Mouse (Mus musculus) ES-Bruce4 (cell line): ENCODE measurements around the gene Hmcn2. TPM values are rescaled to one million over a fixed set of nuclear protein-coding genes. Genes with fewer than 3 reads are reported as not detected.
A peak's percentile ranks its signal among the peaks of the same experiment; 100 is the strongest.

Experiments
- H3K27ac ChIP-seq: 2 replicates; pipeline ENCODE4 v1.5.1; 2012; ENCODE audit warnings: low read length, inconsistent platforms; ENCODE audit not compliant: insufficient read depth
- H3K27me3 ChIP-seq: 2 replicates; pipeline ENCODE4 v1.6.1; 2012; ENCODE audit warnings: mild to moderate bottlenecking, low read length, inconsistent platforms; ENCODE audit not compliant: control insufficient read depth, poor library complexity, insufficient read depth, severe bottlenecking
- H3K36me3 ChIP-seq: 2 replicates; pipeline ENCODE4 v1.6.1; 2012; ENCODE audit warnings: inconsistent platforms, mild to moderate bottlenecking, low read length, moderate library complexity; ENCODE audit not compliant: control insufficient read depth, poor library complexity, insufficient read depth, severe bottlenecking
- H3K4me1 ChIP-seq: one replicate; pipeline ENCODE4 v1.8.1; 2011; ENCODE audit warnings: low read length; ENCODE audit not compliant: control insufficient read depth, insufficient read depth
- H3K4me3 ChIP-seq: 2 replicates; pipeline ENCODE4 v1.5.1; 2011; ENCODE audit warnings: low read depth, mild to moderate bottlenecking, low read length
- H3K9ac ChIP-seq: 2 replicates; pipeline ENCODE4 v1.6.1; 2012; ENCODE audit warnings: low read depth, mild to moderate bottlenecking, inconsistent platforms; ENCODE audit not compliant: poor library complexity, severe bottlenecking
- H3K9me3 ChIP-seq: replicated peaks from 2 replicates; pipeline ENCODE4 v1.6.1; 2012; ENCODE audit warnings: mild to moderate bottlenecking, low read length, inconsistent platforms; ENCODE audit not compliant: control insufficient read depth, poor library complexity, insufficient read depth, severe bottlenecking
- CTCF ChIP-seq: IDR thresholded peaks from one replicate; pipeline ENCODE4 v1.8.1; 2011; ENCODE audit warnings: low read depth, low read length
- EP300 ChIP-seq: IDR thresholded peaks from 2 replicates; pipeline ENCODE4 v1.6.1; 2011; ENCODE audit warnings: low read depth, low read length; ENCODE audit not compliant: insufficient read depth
- POLR2A ChIP-seq: IDR thresholded peaks from one replicate; pipeline ENCODE4 v1.8.1; 2011; ENCODE audit warnings: low read length; ENCODE audit not compliant: insufficient read depth
- polyA plus RNA-seq: library from polyadenylated mRNA; stranded (reverse); fragments of >200 nt; gene quantifications from 2 replicates; pipeline ENCODE4 v1.2.4, GENCODE M21; 2011; ENCODE audit warnings: low read depth; ENCODE audit not compliant: missing spikeins, insufficient read depth, insufficient read length

Hmcn2 gene
- polyA plus RNA-seq, 1 experiment = 2.9 TPM

DNA sequence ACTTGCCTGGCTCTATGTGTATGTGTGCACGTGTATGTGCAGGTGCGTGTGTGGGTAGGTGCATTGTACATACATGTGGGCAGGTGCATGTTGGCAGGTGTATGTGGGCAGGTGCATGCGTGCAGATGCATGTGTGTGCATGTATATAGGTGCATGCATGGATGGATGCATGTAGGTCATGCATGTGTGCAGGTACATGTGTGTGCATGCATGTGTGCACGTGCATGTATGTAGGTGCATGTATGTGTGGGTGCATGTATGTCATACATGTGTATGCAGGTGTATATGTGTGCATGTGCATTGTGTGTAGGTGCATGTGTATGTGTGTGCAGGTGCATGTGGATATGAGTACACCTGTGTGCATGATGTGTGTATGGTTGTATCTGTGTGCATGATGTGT lies 135.7 kb downstream of the Hmcn2 start:
- no peaks in the 10 kb centered on the region for H3K9me3 ChIP-seq
- H3K4me3 ChIP-seq = no peak overlapping the region
- no peak overlapping the region for H3K27ac ChIP-seq
- H3K36me3 ChIP-seq = no peaks in the 10 kb centered on the region
- no peak for TF ChIP-seq EP300
- H3K27me3 ChIP-seq = no peaks in the 10 kb centered on the region
- H3K4me1 ChIP-seq = peaks cover 3% of the 10 kb centered on the region
- H3K9ac ChIP-seq = no peak overlapping the region

DNA sequence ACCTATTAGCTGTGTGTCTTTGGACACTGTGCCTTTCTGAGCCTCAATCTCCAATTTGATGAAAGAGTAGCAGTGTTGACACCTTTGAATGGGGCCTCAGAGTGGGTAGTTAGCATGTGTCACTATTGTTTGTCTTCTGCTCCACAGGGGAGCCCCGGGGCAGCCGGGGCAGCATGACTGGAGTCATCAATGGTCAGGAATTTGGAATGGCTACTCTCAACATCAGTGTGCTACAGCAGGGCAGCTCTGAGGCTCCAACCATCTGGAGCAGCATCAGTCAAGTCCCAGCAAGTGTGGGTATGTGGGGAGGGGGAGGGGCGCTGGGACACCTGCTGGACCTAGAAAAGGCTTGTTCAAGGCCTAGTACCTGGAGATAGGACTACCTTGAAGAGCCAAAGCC lies 136.4 kb downstream of the Hmcn2 start:
- no peak overlapping the region for H3K27ac ChIP-seq
- H3K9ac ChIP-seq = no peak overlapping the region
- H3K9me3 ChIP-seq = no peaks in the 10 kb centered on the region
- no peaks in the 10 kb centered on the region for H3K27me3 ChIP-seq
- peaks cover 3% of the 10 kb centered on the region for H3K4me1 ChIP-seq
- H3K4me3 ChIP-seq = no peak overlapping the region
- no peaks in the 10 kb centered on the region for H3K36me3 ChIP-seq
- TF ChIP-seq EP300 (no peak), CTCF (no peak), POLR2A (no peak)

GRCm38 (mm10) chr2:31451530-31451929 lies 137.3 kb downstream of the Hmcn2 start:
- H3K4me1 ChIP-seq = peaks cover 3% of the 10 kb centered on the region
- TF ChIP-seq EP300 (no peak), POLR2A (no peak), CTCF (no peak)
- no peaks in the 10 kb centered on the region for H3K27me3 ChIP-seq
- H3K4me3 ChIP-seq = no peak overlapping the region
- H3K9ac ChIP-seq = no peak overlapping the region
- no peaks in the 10 kb centered on the region for H3K36me3 ChIP-seq
- no peaks in the 10 kb centered on the region for H3K9me3 ChIP-seq
- H3K27ac ChIP-seq = no peak overlapping the region

GRCm38 (mm10) chr2:31453011-31453410 lies 138.8 kb downstream of the Hmcn2 start:
- H3K27me3 ChIP-seq = no peaks in the 10 kb centered on the region

GRCm38 (mm10) chr2:31453559-31454177 lies 139.5 kb downstream of the Hmcn2 start:
- Histone ChIP-seq H3K9ac (peak overlapping the region; percentile 46), H3K9me3 (no peaks in the 10 kb centered on the region), H3K27me3 (no peaks in the 10 kb centered on the region), H3K27ac (peak overlapping the region; percentile 70), H3K36me3 (no peaks in the 10 kb centered on the region), H3K4me1 (peaks cover 5% of the 10 kb centered on the region), H3K4me3 (peak overlapping the region; percentile 14; the same call in 1 of the 2 replicates)
- TF ChIP-seq POLR2A (peak; percentile 38), EP300 (no peak)

More at GRCm38 (mm10) chr2:31453011-31453410, 138.8 kb downstream of the Hmcn2 start:
- no peak for TF ChIP-seq POLR2A
- no peak for TF ChIP-seq EP300
- TF ChIP-seq CTCF = no peak
- Histone ChIP-seq H3K27ac (no peak overlapping the region), H3K9ac (peak overlapping the region; percentile 15), H3K4me1 (peaks cover 3% of the 10 kb centered on the region), H3K9me3 (no peaks in the 10 kb centered on the region), H3K4me3 (peak overlapping the region; percentile 14; the same call in 1 of the 2 replicates), H3K36me3 (no peaks in the 10 kb centered on the region)

DNA sequence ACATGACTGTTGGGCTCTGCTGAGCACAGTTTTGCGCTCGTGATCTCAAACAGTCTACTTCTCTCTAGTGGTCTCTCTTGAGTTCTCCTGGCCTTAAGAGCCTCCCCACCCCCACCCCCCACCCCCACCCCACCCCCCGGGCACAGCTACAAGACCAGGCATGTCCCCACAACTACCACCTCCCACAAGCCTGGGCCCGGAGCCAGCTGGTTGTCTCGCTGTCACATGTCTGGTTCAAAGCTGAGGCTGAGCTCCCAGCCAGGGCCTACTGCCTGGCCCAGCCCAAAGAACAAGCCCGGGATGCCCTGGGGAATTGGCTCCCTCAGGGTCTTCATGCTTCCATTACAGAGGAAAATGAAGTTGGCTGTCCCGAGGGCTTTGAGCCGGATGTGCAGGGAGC lies 140.1 kb downstream of the Hmcn2 start:
- Histone ChIP-seq H3K27ac (peak overlapping the region; percentile 70), H3K36me3 (no peaks in the 10 kb centered on the region), H3K27me3 (no peaks in the 10 kb centered on the region), H3K4me1 (peaks cover 5% of the 10 kb centered on the region), H3K9ac (peak overlapping the region; percentile 46), H3K4me3 (peak overlapping the region; percentile 46), H3K9me3 (no peaks in the 10 kb centered on the region)
- TF ChIP-seq POLR2A (no peak), EP300 (peak; percentile 35; the same call in 1 of the 2 replicates), CTCF (no peak)
